Mouse (Mus musculus): ENCODE results near the gene Mybpc1.

GRCm38 (mm10) chr10:88494959-88495587, 109.9 kb downstream of the Mybpc1 start:
- TF ChIP-seq CTCF (IDR thresholded peaks at IDR 0.05; ENCODE audit: low read depth) (no peak), EP300 (IDR thresholded peaks at IDR 0.05; ENCODE audit: low read depth) (no peak)

Measured in liver, embryonic 14.5 days (tissue).